Mouse (Mus musculus) testis, adult 2 months (tissue): Measurements from ENCODE around the gene Coq2. TPM values are rescaled to one million over a fixed set of nuclear protein-coding genes. Genes with fewer than 3 reads are reported as not detected.
A peak's percentile ranks its signal among the peaks of the same experiment; 100 is the strongest.

Experiments
- H3K27ac ChIP-seq: fragments of 200-500 bp; 2 replicates; pipeline ENCODE4 v1.5.1; 2012; ENCODE audit warnings: low read depth, low read length; ENCODE audit not compliant: control insufficient read depth, insufficient read depth
- H3K27me3 ChIP-seq: fragments of 200-500 bp; 2 replicates; pipeline ENCODE4 v1.6.1; 2012; ENCODE audit warnings: mild to moderate bottlenecking, low read length, moderate library complexity; ENCODE audit not compliant: control insufficient read depth, insufficient read depth
- H3K36me3 ChIP-seq: fragments of 200-500 bp; 2 replicates; pipeline ENCODE4 v1.6.1; 2012; ENCODE audit warnings: mild to moderate bottlenecking, low read length; ENCODE audit not compliant: control insufficient read depth, insufficient read depth
- H3K4me1 ChIP-seq: fragments of 200-500 bp; 2 replicates; pipeline ENCODE4 v1.6.1; 2012; ENCODE audit warnings: low read length; ENCODE audit not compliant: control insufficient read depth, insufficient read depth
- H3K4me3 ChIP-seq: fragments of 200-500 bp; 2 replicates; pipeline ENCODE4 v1.5.1; 2012; ENCODE audit warnings: low read depth, mild to moderate bottlenecking, low read length, moderate library complexity, mixed read lengths; ENCODE audit not compliant: control insufficient read depth
- CTCF ChIP-seq: fragments of 200-500 bp; IDR thresholded peaks from 2 replicates; pipeline ENCODE4 v1.5.1; 2012; ENCODE audit warnings: low read depth, mild to moderate bottlenecking, inconsistent platforms, low read length, moderate library complexity; ENCODE audit not compliant: control insufficient read depth, insufficient read depth, insufficient replicate concordance
- POLR2A ChIP-seq: fragments of 200-500 bp; IDR thresholded peaks from 2 replicates; pipeline ENCODE4 v1.6.1; 2012; ENCODE audit warnings: low read depth, mild to moderate bottlenecking, inconsistent platforms, low read length, moderate library complexity; ENCODE audit not compliant: control insufficient read depth
- polyA plus RNA-seq: library from polyadenylated mRNA; depleted of rRNA; stranded (reverse); fragments of >200 nt; gene quantifications from 2 replicates; pipeline ENCODE4 v1.2.3, GENCODE M21; 2012; rRNA removed

Coq2 gene
- polyA plus RNA-seq, 1 experiment: 21.4 TPM

GRCm38 (mm10) chr5:100619586-100620275 lies 55.2 kb downstream of the Coq2 start:
- Histone ChIP-seq H3K27ac (no peak overlapping the region), H3K4me3 (no peak overlapping the region), H3K27me3 (no peaks in the 10 kb centered on the region), H3K4me1 (no peaks in the 10 kb centered on the region), H3K36me3 (no peaks in the 10 kb centered on the region)
- no peak for TF ChIP-seq CTCF
- no peak for TF ChIP-seq POLR2A

GRCm38 (mm10) chr5:100613896-100614768 lies 60.8 kb downstream of the Coq2 start:
- no peak for TF ChIP-seq CTCF
- TF ChIP-seq POLR2A: no peak
- no peaks in the 10 kb centered on the region for H3K27me3 ChIP-seq

DNA sequence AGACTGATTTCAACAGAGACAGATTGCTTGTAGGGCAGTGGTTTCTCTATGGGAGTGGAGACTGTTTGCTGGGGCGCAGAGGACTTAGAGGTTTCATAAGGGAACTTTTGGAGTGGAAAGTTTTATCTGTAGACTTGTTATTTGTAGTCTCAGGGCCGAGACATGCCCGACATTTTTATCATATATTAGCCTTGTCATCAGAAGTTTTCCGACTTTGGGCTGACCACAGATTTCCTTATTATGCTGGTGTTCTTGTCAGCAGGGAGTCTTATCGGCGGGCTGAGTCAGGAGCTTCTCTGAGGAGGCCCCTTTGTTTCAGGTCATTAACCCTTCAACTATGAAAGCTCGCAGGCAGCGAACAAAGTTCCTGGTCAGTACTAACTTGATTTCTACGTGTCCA lies 67.1 kb downstream of the Coq2 start:
- Histone ChIP-seq H3K36me3 (no peaks in the 10 kb centered on the region), H3K27ac (no peak overlapping the region), H3K27me3 (no peaks in the 10 kb centered on the region), H3K4me3 (no peak overlapping the region), H3K4me1 (no peaks in the 10 kb centered on the region)
- TF ChIP-seq CTCF: no peak
- no peak for TF ChIP-seq POLR2A

More at GRCm38 (mm10) chr5:100613896-100614768, 60.8 kb downstream of the Coq2 start:
- Histone ChIP-seq H3K27ac (no peak overlapping the region), H3K36me3 (no peaks in the 10 kb centered on the region), H3K4me3 (no peak overlapping the region), H3K4me1 (no peaks in the 10 kb centered on the region)

DNA sequence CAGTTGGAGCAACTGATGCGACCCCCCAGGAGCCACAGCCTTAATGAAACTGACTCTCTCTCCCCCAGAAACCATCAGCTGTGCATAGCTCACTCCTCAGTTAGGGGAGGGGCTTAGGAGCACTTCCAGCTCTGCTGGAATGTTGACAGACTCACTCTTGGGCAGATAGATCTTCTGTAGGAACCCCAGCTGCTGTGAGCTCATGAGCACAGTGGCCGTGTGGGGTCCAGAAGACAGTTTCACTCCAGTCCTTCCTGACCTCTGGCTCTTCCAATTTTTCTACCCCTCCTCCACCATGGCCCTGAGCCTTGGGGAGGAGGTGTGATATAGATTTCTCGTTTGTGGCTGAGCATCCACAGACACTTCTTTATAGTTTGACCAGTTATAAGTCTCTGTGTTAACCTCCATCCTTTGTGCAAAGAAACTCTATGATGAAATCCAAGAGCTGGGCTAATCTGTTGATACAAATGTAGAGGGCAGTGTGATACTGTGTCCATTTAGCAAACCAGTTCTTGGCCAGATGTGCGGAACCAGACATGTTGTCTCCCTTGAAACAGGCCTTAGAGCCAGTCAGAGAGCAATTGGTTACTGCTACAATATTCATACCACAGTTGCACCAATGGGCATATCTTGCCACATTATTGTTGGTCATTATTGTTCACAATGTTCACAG lies 67.7 kb downstream of the Coq2 start:
- Histone ChIP-seq H3K27me3 (no peaks in the 10 kb centered on the region), H3K27ac (no peak overlapping the region)

DNA sequence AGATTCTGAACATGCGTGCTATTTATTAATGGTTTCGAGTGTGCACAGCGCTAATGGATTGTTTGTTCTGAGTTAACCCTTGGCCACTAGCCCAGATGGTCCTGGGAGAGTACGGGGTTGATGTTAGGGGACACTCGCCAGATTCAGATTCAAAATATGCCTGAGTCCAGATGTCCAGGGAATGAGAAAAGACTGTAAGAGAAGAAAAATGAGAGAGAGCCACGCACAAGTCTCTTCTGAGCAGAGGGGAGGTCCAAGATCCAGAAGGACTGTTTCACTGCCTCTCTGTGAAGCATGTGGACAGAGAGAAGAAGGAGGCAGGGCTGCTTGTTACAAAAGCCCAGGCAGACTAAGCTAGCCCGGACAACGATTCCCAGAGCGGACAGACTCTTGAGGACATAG lies 69.1 kb downstream of the Coq2 start:
- Histone ChIP-seq H3K36me3 (no peaks in the 10 kb centered on the region), H3K4me1 (no peaks in the 10 kb centered on the region), H3K27ac (0 out of 2 replicates have a peak overlapping the region, but pooled peaks have one; percentile 8), H3K4me3 (no peak overlapping the region), H3K27me3 (no peaks in the 10 kb centered on the region)
- TF ChIP-seq CTCF (no peak), POLR2A (no peak)

More for the DNA sequence above, 67.7 kb downstream of the Coq2 start:
- TF ChIP-seq CTCF (no peak), POLR2A (no peak)
- Histone ChIP-seq H3K4me1 (no peaks in the 10 kb centered on the region), H3K36me3 (no peaks in the 10 kb centered on the region), H3K4me3 (no peak overlapping the region)

Other genes starting within 250 kb of the Coq2 start
- 13.8 and 14.8 TPM in 2 replicates for gene Lin54, start 174.5 kb downstream of the Coq2 start, polyA plus RNA-seq
- 118 and 132 TPM in 2 replicates for gene Cops4, start 156.8 kb downstream of the Coq2 start, polyA plus RNA-seq
- gene Plac8, start 102.9 kb downstream of the Coq2 start, polyA plus RNA-seq: 24.6 and 27.2 TPM in 2 replicates
- 2.0 and 2.7 TPM in 2 replicates for gene Hpse, start 44.6 kb upstream of the Coq2 start, polyA plus RNA-seq
- 6.1 TPM in 2 replicates for gene Helq, start 123.5 kb upstream of the Coq2 start, polyA plus RNA-seq
- 27.8 and 32.8 TPM in 2 replicates for gene Mrps18c, start 123.5 kb upstream of the Coq2 start, polyA plus RNA-seq
- gene Abraxas1, start 145.8 kb upstream of the Coq2 start, polyA plus RNA-seq: 5.5 and 6.3 TPM in 2 replicates
- gene Gpat3, start 170.6 kb upstream of the Coq2 start, polyA plus RNA-seq: 21.7 and 26.8 TPM in 2 replicates